Mouse (Mus musculus): ENCODE results near the gene 5530401A14Rik. TPM values are rescaled to one million over a fixed set of nuclear protein-coding genes. Genes with fewer than 3 reads are reported as not detected.

5530401A14Rik gene
- polyA plus RNA-seq (2017; shearing (Covaris generic)), result 0.24 TPM

DNA sequence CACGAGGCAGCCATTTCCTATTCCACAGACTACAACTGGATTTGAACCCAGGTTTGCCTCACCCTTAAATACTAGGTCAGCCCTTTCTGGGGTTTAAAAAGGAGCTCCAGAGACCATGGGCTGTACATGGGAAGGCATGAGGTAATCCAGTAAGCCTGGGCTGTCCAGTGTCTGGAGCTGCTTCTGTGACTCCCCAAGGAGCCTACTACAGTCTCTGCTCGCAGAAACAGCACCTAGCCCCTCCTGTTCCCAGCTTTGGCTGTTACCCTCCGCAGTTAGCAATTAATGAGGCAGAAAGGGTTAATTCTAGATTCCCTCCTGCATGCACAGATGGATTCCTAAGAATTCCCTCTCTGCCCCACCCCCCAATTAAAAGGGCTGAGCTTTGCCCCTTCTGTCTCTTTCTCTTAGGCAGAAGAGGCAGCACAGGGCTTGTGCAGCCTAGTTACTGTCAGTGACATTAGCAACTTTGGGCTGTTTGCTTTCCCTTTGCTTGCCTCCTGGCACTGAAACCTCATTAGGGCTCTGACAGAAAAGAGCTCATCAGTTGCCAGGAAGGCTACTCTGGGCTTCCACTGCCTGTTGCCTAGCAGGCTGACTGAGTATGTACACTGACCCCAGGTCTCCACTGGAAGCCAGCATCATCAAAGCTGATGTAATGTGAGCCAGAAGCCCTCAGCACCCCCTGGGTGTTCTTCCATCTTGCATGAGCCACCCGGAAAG, at the start of gene 5530401A14Rik:
TSS of gene 5530401A14Rik (plus strand) at position 424 of the 723 bp plus-strand sequence.

Other genes with a start within 250 kb of the 5530401A14Rik start
- 0.21 TPM for gene Asic2, start 107.8 kb downstream of the 5530401A14Rik start, polyA plus RNA-seq (2017; shearing (Covaris generic))
- gene Ccl2, start 174.9 kb downstream of the 5530401A14Rik start, polyA plus RNA-seq (2017; shearing (Covaris generic)), result not detected
- not detected for gene Gm17268, start 177.9 kb downstream of the 5530401A14Rik start, polyA plus RNA-seq (2017; shearing (Covaris generic))
- not detected for gene Ccl7, start 185.0 kb downstream of the 5530401A14Rik start, polyA plus RNA-seq (2017; shearing (Covaris generic))
- gene Ccl11, start 197.2 kb downstream of the 5530401A14Rik start, polyA plus RNA-seq (2017; shearing (Covaris generic)), result not detected
- gene Ccl12, start 241.2 kb downstream of the 5530401A14Rik start, polyA plus RNA-seq (2017; shearing (Covaris generic)), result not detected

All from effector memory CD4-positive, alpha-beta T cell, adult 7 months (primary cell).